Mouse (Mus musculus) heart, postnatal 0 days (tissue): ENCODE data around the gene Hadh. TPM values are rescaled to one million over a fixed set of nuclear protein-coding genes. Genes with fewer than 3 reads are reported as not detected.

Source experiments
- ATAC-seq: fragments of 200-750 bp; cut with Nextera tagmentation; 2 replicates; pipeline ENCODE4 v1.8.0; 2017; ENCODE audit warnings: low read depth, moderate number of reproducible peaks, moderate library complexity; ENCODE audit not compliant: insufficient read depth
- DNase-seq: peaks from one replicate; pipeline ENCODE4 v3.0.0-alpha.2; 2016; ENCODE audit warnings: low spot score
- H3K27ac ChIP-seq: fragments of 300-500 bp; sonication (generic); 2 replicates; pipeline ENCODE4 v1.5.1; 2014; ENCODE audit warnings: low read depth, mild to moderate bottlenecking
- H3K27me3 ChIP-seq: fragments of 300-500 bp; sonication (generic); 2 replicates; pipeline ENCODE4 v1.6.1; 2014; ENCODE audit warnings: low read length, mixed read lengths; ENCODE audit not compliant: control insufficient read depth, insufficient read depth
- H3K36me3 ChIP-seq: fragments of 300-500 bp; sonication (generic); replicated peaks from 2 replicates; pipeline ENCODE4 v1.6.1; 2014; ENCODE audit warnings: low read length, mixed read lengths; ENCODE audit not compliant: control insufficient read depth, insufficient read depth
- H3K4me1 ChIP-seq: fragments of 300-500 bp; sonication (generic); 2 replicates; pipeline ENCODE4 v1.6.1; 2014; ENCODE audit warnings: antibody characterized with exemption; ENCODE audit not compliant: control insufficient read depth, insufficient read depth
- H3K4me2 ChIP-seq: fragments of 300-500 bp; sonication (generic); 2 replicates; pipeline ENCODE4 v1.6.1; 2014; ENCODE audit warnings: low read depth, mild to moderate bottlenecking, low read length, moderate library complexity
- H3K4me3 ChIP-seq: fragments of 300-500 bp; sonication (generic); 2 replicates; pipeline ENCODE4 v1.5.1; 2014; ENCODE audit warnings: low read depth, low read length
- H3K9ac ChIP-seq: fragments of 300-500 bp; sonication (generic); replicated peaks from 2 replicates; pipeline ENCODE4 v1.6.1; 2014; ENCODE audit warnings: low read depth, low read length, mixed read lengths
- H3K9me3 ChIP-seq: fragments of 300-500 bp; sonication (generic); replicated peaks from 2 replicates; pipeline ENCODE4 v1.6.1; 2016; ENCODE audit warnings: low read length; ENCODE audit not compliant: control insufficient read depth
- CTCF ChIP-seq: IDR thresholded peaks from 2 replicates; pipeline ENCODE4 v1.5.1; 2016; ENCODE audit warnings: antibody characterized with exemption, control low read depth, low read depth
- EP300 ChIP-seq: IDR thresholded peaks from 2 replicates; pipeline ENCODE4 v1.6.1; 2016; ENCODE audit warnings: antibody characterized with exemption, low read depth
- WGBS: fragments of 180-500 bp; shearing (Covaris S2); extraction: QIAGEN DNeasy Blood & Tissue Kit; methylation state at CpG from one replicate; pipeline ENCODE4 v1.1.7; 2014; 5-methylcytosine and 5-hydroxymethylcytosine counted together
- polyA plus RNA-seq: library from polyadenylated mRNA; unstranded; fragments of >200 nt; fragmentation: Nextera tagmentation; extraction: Ambion mirVana; gene quantifications from 2 replicates; pipeline ENCODE4 v1.2.1, GENCODE M21; 2015
- total RNA-seq: library from RNA; depleted of rRNA; stranded (reverse); fragments of >200 nt; gene quantifications from 2 replicates; pipeline ENCODE4 v1.2.3, GENCODE M21; 2014; ENCODE audit warnings: low replicate concordance

Hadh gene
- total and polyA plus RNA-seq, 2 experiments from 2014 or later, result 237 to 433 TPM

DNA sequence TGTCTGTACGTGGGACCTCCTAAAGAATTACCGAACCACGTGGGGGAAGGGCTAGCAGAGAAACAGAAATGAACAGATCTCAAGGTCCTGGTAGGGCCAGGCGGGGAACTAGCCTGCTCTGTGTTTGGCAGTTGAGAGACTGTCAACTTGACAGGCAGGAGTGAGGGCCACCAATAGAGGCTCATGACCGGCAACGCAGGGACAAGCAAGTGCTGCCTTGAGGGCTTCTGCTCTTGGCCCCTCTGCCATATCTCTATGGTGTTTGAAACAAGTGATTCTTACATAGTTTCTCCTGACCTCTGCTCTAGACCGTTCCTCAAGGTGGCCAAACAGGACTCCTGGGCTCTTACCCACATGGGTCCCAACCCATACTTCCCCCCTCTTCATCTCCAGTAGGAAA is 20.3 kb downstream of the Hadh start:
- no peak overlapping the region for H3K4me2 ChIP-seq
- H3K27me3 ChIP-seq, result no peaks in the 10 kb centered on the region
- ATAC-seq (peak; percentile 39; the same call in 1 of the 2 replicates), DNase-seq (peak; percentile 24)
- 56% methylated on average over 7 of the region's 7 CpGs for WGBS
- H3K9ac ChIP-seq, result no peak overlapping the region
- H3K27ac ChIP-seq, result no peak overlapping the region
- H3K4me3 ChIP-seq, result no peak overlapping the region
- no peaks in the 10 kb centered on the region for H3K9me3 ChIP-seq
- peaks cover 23% of the 10 kb centered on the region for H3K36me3 ChIP-seq
- peaks cover 35% of the 10 kb centered on the region for H3K4me1 ChIP-seq
- no peak for TF ChIP-seq EP300
- no peak for TF ChIP-seq CTCF

DNA sequence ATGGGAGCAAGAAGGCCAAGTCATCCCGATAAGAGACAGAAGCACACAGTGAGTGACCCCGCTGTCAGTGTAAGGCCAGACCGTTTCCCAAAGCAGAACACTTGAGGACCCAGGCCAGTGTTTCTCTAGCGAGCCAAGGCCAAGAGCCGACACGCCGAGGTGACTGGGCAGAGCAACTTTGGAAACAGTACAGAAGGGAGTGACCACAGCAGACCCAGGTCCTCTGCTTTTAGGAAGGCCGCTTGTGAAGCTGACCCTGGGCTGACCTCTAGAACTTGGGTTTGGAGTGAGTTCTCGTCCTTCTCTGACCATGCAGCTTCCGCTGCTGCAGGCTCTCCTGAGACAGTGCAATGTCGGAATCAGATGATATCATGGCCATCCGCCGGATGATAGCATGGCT is 20.9 kb downstream of the Hadh start:
- DNase-seq, result no peak
- H3K4me3 ChIP-seq, result no peak overlapping the region
- H3K4me2 ChIP-seq, result no peak overlapping the region
- no peaks in the 10 kb centered on the region for H3K27me3 ChIP-seq
- no peaks in the 10 kb centered on the region for H3K9me3 ChIP-seq
- peaks cover 23% of the 10 kb centered on the region for H3K36me3 ChIP-seq
- 43% methylated on average over 13 of the region's 13 CpGs for WGBS
- TF ChIP-seq EP300, result no peak
- no peak for TF ChIP-seq CTCF
- ATAC-seq, result no peak
- 0 out of 2 replicates have a peak overlapping the region, but pooled peaks have one; percentile 30 for H3K9ac ChIP-seq
- H3K27ac ChIP-seq, result peak overlapping the region; percentile 46
- H3K4me1 ChIP-seq, result peaks cover 36% of the 10 kb centered on the region

DNA sequence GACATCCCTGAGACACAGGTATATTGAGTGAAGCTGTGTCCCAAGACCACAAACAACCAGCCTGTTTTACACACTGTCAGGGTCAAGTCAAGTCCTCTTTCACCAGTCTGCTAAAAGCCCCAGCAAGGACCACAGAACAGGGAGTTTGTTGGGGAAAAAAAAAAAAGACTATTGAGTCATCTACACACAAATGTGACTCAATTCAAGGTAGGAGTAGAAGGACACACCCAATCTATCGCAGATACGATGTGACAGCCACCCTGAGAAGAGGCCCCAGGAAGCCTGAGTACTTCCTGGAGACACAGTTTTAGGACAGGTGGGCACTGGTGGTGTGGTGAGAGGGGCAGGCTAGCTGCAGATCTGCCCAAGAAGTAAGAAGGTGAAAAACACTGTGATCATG is 21.6 kb downstream of the Hadh start:
- Histone ChIP-seq H3K9me3 (no peaks in the 10 kb centered on the region), H3K9ac (0 out of 2 replicates have a peak overlapping the region, but pooled peaks have one; percentile 30), H3K27me3 (no peaks in the 10 kb centered on the region), H3K4me2 (no peak overlapping the region), H3K27ac (no peak overlapping the region), H3K4me1 (peaks cover 32% of the 10 kb centered on the region), H3K36me3 (peaks cover 23% of the 10 kb centered on the region), H3K4me3 (no peak overlapping the region)
- DNase-seq, result no peak
- ATAC-seq, result no peak
- TF ChIP-seq CTCF, result no peak
- no peak for TF ChIP-seq EP300
- 82% methylated on average over 2 of the region's 2 CpGs for WGBS

DNA sequence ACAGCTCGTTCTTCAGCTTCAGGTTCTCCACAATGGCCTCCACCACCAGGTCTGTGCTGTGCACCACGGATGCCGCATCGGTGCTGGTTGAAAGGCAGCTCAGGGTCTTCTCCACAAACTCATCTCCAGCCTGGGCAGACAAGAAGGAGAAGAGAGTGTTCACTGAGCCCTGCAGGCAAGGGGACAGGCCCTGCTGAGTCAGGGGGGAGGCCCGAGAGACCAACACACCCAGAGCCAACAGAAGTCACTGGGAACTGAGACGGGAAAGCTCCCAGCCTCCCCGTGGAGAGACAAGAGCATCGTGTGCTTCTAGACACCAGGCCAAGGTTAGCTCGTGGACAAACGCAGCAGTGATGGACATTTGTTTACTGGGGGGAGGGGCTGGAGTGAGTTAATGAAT is 23.5 kb downstream of the Hadh start:
- no peak overlapping the region for H3K4me2 ChIP-seq
- TF ChIP-seq CTCF (no peak), EP300 (no peak)
- peaks cover 31% of the 10 kb centered on the region for H3K4me1 ChIP-seq
- no peak for DNase-seq
- H3K27me3 ChIP-seq, result no peaks in the 10 kb centered on the region
- no peak overlapping the region for H3K27ac ChIP-seq
- 81% methylated on average over 10 of the region's 10 CpGs for WGBS
- no peak overlapping the region for H3K4me3 ChIP-seq
- no peak for ATAC-seq
- H3K9ac ChIP-seq, result no peak overlapping the region
- peaks cover 30% of the 10 kb centered on the region for H3K36me3 ChIP-seq
- H3K9me3 ChIP-seq, result no peaks in the 10 kb centered on the region

DNA sequence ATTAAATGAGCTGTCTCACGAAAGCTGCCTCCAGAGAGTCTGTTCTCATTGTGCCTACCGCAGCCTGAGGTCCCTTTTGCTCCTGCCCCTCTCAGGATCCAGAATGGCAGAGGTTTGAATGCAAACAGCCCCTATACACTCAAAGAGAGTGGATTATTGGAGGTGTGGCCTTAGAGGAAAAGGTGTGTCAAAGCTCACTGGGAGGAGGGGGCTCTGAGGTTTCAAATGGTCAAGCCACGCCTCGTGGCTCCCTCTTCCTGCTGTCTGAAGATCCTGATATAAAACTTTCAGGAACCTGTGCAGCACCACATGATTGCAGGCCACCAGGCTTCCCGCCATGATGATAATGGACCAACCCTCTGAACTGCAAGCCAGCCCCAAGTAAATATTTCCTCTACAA is 24.1 kb downstream of the Hadh start:
- Histone ChIP-seq H3K9me3 (no peaks in the 10 kb centered on the region), H3K27ac (no peak overlapping the region), H3K4me3 (no peak overlapping the region), H3K27me3 (no peaks in the 10 kb centered on the region), H3K4me2 (no peak overlapping the region), H3K4me1 (peaks cover 31% of the 10 kb centered on the region), H3K36me3 (peaks cover 35% of the 10 kb centered on the region), H3K9ac (no peak overlapping the region)
- no peak for TF ChIP-seq EP300
- no peak for TF ChIP-seq CTCF
- WGBS, result 83% methylated on average over 5 of the region's 5 CpGs
- DNase-seq (no peak), ATAC-seq (no peak)

DNA sequence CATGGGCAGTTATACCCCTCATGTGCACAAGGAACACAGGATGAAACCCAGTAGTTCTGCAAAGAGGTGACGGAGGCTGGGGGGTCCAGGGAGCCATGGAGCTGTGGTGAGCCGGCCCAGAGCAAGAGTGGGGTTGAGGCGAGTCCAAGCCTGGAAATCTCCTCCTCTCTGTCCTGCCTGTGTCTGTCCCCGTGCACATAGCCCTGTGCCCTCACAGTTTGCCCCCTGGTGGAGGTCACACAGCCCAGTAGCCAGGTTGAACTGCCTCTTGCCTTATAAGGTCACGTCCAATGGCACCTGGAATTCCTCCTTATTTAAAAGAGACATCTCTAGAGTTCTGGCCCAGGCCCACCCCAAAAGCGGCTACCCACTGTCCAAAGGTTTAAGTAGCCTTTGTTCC is 24.5 kb downstream of the Hadh start:
- ATAC-seq, result no peak
- WGBS, result 70% methylated on average over 6 of the region's 6 CpGs
- DNase-seq, result no peak
- no peak overlapping the region for H3K9ac ChIP-seq
- H3K4me3 ChIP-seq, result no peak overlapping the region
- no peak overlapping the region for H3K4me2 ChIP-seq
- H3K36me3 ChIP-seq, result peaks cover 39% of the 10 kb centered on the region
- peaks cover 29% of the 10 kb centered on the region for H3K4me1 ChIP-seq
- TF ChIP-seq CTCF, result no peak
- no peak for TF ChIP-seq EP300
- 0 out of 2 replicates have a peak overlapping the region, but pooled peaks have one; percentile 92 for H3K27ac ChIP-seq
- H3K27me3 ChIP-seq, result no peaks in the 10 kb centered on the region
- no peaks in the 10 kb centered on the region for H3K9me3 ChIP-seq
